Mouse (Mus musculus) thymus, postnatal 0 days (tissue): ENCODE measurements around the gene Sema6d. TPM values are rescaled to one million over a fixed set of nuclear protein-coding genes. Genes with fewer than 3 reads are reported as not detected.

Source experiments
- DNase-seq: peaks from one replicate; pipeline ENCODE4 v3.0.0-alpha.2; 2015; ENCODE audit warnings: low spot score
- polyA plus RNA-seq: library from polyadenylated mRNA; unstranded; fragments of >200 nt; fragmentation: Nextera tagmentation; extraction: Ambion mirVana; gene quantifications from 2 replicates; pipeline ENCODE4 v1.2.1, GENCODE M21; 2015

The Sema6d gene
- polyA plus RNA-seq, 1 experiment from 2014 or later, result 2.9 TPM

DNA sequence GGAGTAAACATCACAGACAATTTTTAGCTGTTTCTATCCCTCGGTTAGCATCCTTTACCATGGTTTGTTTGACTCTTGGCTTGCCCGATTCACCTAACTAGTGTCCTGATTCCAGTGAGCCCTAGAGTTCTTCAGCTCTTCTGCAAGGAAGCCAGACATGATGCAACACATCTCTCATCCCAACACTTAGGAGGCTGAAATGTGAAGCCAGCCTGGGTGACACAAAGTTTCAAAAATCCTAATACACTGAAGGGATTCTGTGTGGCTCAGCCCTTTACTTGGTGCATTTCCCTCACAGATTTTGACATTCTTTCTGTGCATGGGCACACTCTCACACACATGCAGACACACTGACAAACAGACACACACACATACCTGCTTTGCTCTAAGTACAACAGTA lies 560.8 kb downstream of the Sema6d start:
- no peak for DNase-seq

GRCm38 (mm10) chr2:124651146-124651545 lies 561.4 kb downstream of the Sema6d start:
- no peak for DNase-seq

- DNase-seq, result no peak
These were observed 563.4 kb downstream of the Sema6d start for GRCm38 (mm10) chr2:124653161-124653560.

- no peak for DNase-seq
These were observed 567.6 kb downstream of the Sema6d start for GRCm38 (mm10) chr2:124657358-124657757.

- DNase-seq, result no peak
These were observed 568.6 kb downstream of the Sema6d start for GRCm38 (mm10) chr2:124658374-124658773.

DNA sequence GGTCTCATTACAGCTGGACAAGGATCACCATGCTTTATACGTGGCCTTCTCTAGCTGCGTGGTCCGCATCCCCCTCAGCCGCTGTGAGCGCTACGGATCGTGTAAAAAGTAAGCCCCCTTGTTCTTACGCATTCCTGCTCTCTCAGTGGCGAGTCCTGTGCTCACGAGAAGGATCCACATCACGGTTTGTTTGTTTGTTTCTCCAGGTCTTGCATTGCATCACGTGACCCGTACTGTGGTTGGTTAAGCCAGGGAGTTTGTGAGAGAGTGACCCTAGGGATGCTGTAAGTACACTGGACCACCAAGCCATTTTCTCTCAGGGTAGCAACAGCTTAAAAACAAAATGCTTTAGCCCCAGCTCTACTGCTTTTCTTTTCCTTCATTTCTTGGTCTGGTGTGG lies 569.8 kb downstream of the Sema6d start:
- no peak for DNase-seq

- no peak for DNase-seq
These were observed 570.9 kb downstream of the Sema6d start for GRCm38 (mm10) chr2:124660686-124661085.

- DNase-seq, result no peak
These were observed 571.5 kb downstream of the Sema6d start for GRCm38 (mm10) chr2:124661316-124661715.

GRCm38 (mm10) chr2:124662257-124662656 lies 572.5 kb downstream of the Sema6d start:
- no peak for DNase-seq

GRCm38 (mm10) chr2:124664191-124664590 lies 574.4 kb downstream of the Sema6d start:
- DNase-seq, result no peak

DNA sequence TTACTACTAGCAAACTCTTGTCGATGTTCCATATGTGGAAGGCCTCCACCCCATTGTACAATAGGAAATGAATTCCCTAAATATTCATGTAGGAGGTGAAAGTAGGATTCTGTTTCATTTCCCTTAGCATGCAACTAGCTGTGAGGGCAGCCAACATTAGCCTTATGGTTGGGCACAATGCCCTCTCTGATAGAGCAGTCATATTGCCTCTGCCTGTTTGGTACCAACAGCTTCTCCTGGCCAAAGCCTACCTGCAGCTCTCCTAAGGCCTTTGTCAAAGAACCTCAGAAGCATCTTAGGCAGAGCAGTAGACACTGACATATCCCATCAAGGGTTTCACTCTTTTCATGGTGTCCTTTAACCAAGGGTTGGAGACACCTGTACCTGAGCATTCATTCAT lies 578.7 kb downstream of the Sema6d start:
- DNase-seq, result no peak

GRCm38 (mm10) chr2:124673117-124673516 lies 583.3 kb downstream of the Sema6d start:
- no peak for DNase-seq

- DNase-seq, result no peak
These were observed 594.7 kb downstream of the Sema6d start for GRCm38 (mm10) chr2:124684481-124684901.

DNA sequence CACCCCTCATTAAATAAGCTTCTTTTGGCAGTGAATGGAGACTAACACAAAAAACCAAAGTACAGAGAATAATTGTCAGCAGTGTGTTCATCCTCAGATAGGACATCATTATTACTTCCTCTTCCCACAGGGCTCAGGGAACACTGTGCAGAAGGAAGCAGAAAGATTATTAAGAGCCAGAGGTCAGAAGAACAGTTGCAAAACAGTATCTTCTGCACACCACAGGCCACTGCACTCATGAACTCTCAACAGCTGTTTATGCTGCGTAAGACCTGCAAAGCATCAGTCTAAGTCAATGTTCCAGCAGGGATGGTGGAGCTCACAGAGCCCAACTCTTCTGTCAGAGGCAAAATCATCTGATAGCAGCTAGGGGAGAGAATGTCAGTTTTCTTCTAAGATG lies 600.6 kb downstream of the Sema6d start:
- DNase-seq, result no peak

DNA sequence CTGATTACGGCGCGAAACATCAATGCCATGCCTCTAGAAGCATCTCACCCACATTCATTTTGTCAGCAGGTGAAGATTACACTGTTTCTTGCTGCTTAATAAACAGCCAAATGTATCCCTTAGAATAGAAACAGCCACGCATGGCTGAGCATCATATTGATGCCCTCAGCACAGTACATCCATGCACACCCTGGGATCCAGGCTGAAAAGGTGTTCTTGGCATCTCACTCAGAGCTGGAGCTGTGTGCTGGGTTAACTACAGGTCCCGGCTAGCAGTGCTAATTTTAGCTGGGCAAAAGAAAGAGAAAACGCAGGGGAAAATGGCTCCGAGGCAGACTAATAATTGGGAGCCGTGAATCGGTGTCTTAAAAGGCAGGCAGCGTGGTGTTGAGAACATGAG lies 612.9 kb downstream of the Sema6d start:
- DNase-seq, result no peak

GRCm38 (mm10) chr2:124704922-124705321 lies 615.2 kb downstream of the Sema6d start:
- no peak for DNase-seq

GRCm38 (mm10) chr2:124705806-124706205 lies 616.0 kb downstream of the Sema6d start:
- DNase-seq, result no peak

- DNase-seq, result no peak
These were observed 617.1 kb downstream of the Sema6d start for GRCm38 (mm10) chr2:124706896-124707295.
